Mouse (Mus musculus): ENCODE data around the gene Mcm10.

DNA sequence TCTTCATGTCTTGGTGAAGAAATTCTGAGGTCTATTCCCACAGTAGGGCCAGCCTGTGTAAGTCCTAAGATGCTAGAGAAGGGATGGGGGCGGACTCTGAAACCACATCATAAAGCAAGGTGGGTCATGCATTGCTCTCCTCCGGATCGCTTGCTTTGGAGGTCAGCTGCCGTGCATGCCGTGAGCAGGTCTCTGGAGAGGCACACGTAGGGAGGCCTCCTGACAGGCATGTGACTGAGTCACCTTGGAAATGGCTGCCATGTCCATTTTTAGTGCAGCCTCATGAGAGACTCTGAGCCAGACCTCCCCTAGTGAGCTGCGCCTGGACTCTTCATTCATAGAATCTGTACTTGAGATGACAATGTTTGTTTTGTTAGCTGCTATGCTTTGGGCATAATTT, 15.5 kb upstream of the Mcm10 start:
- no peak for TF ChIP-seq MAFK (IDR thresholded peaks at IDR 0.05; ENCODE audit: insufficient read depth, low read depth, low read length)
- no peak for TF ChIP-seq CHD2 (IDR thresholded peaks at IDR 0.05; ENCODE audit: low read depth, low read length)
- TF ChIP-seq ZNF384 (IDR thresholded peaks at IDR 0.05; ENCODE audit: low read depth, low read length): no peak
- no peak for TF ChIP-seq HCFC1 (IDR thresholded peaks at IDR 0.05; ENCODE audit: borderline replicate concordance, insufficient read depth, low read length)

Measured in ES-E14 (cell line).